Mouse (Mus musculus): ENCODE results near the gene Cradd. TPM values are rescaled to one million over a fixed set of nuclear protein-coding genes. Genes with fewer than 3 reads are reported as not detected.

Gene Cradd
- polyA plus RNA-seq, 2 experiments: 3.2 to 3.6 TPM

- no peaks in the 10 kb centered on the region for H3K27me3 ChIP-seq (ENCODE audit: control insufficient read depth, insufficient read depth, low read length)
- TF ChIP-seq EP300 (IDR thresholded peaks at IDR 0.05; ENCODE audit: low read depth) (no peak), CTCF (IDR thresholded peaks at IDR 0.05; ENCODE audit: low read depth) (no peak)
- 70% methylated on average over 9 of the region's 9 CpGs for WGBS (ENCODE audit: insufficient replicate concordance)
- no peak overlapping the region for H3K9ac ChIP-seq (replicated peaks)
- H3K9me3 ChIP-seq (ENCODE audit: control insufficient read depth, low read length): no peaks in the 10 kb centered on the region
- peaks cover 0 to 25% of the 10 kb centered on the region in 2 experiments; a peak in 3 of 4 replicates for H3K4me1 ChIP-seq (replicated peaks; ENCODE audit: control insufficient read depth in 2 of 2, insufficient read depth in 2 of 2, low read length in 1 of 2)
- H3K4me2 ChIP-seq (ENCODE audit: low read depth): no peak overlapping the region
- no peak overlapping the region for H3K27ac ChIP-seq
- H3K36me3 ChIP-seq (replicated peaks; ENCODE audit: control insufficient read depth, insufficient read depth, low read depth): no peaks in the 10 kb centered on the region
- no peak overlapping the region for H3K4me3 ChIP-seq (ENCODE audit: insufficient read depth in 1 of 2, low read depth in 2 of 2, low read length in 2 of 2)
- DNase-seq (ENCODE audit: low read depth in 3 of 3, low spot score in 3 of 3) (no peak), ATAC-seq (ENCODE audit: insufficient read depth) (no peak)
These were observed 132.7 kb downstream of the Cradd start for GRCm38 (mm10) chr10:95191151-95191655.

GRCm38 (mm10) chr10:95189550-95190211 is 134.3 kb downstream of the Cradd start:
- TF ChIP-seq EP300 (IDR thresholded peaks at IDR 0.05; ENCODE audit: low read depth) (no peak), CTCF (IDR thresholded peaks at IDR 0.05; ENCODE audit: low read depth) (no peak)
- 84% methylated on average over 16 of the region's 16 CpGs for WGBS (ENCODE audit: insufficient replicate concordance)
- Histone ChIP-seq H3K27ac (no peak overlapping the region), H3K27me3 (ENCODE audit: control insufficient read depth, insufficient read depth, low read length) (no peaks in the 10 kb centered on the region), H3K9me3 (ENCODE audit: control insufficient read depth, low read length) (no peaks in the 10 kb centered on the region), H3K4me3 (ENCODE audit: insufficient read depth in 1 of 2, low read depth in 2 of 2, low read length in 2 of 2) (no peak overlapping the region), H3K4me1 (replicated peaks; ENCODE audit: control insufficient read depth in 2 of 2, insufficient read depth in 2 of 2, low read length in 1 of 2) (peaks cover 0 to 12% of the 10 kb centered on the region in 2 experiments; a peak in 3 of 4 replicates), H3K9ac (replicated peaks) (no peak overlapping the region), H3K4me2 (ENCODE audit: low read depth) (no peak overlapping the region), H3K36me3 (replicated peaks; ENCODE audit: control insufficient read depth, insufficient read depth, low read depth) (no peaks in the 10 kb centered on the region)
- no peak for DNase-seq (ENCODE audit: low read depth in 3 of 3, low spot score in 3 of 3)
- ATAC-seq (ENCODE audit: insufficient read depth): no peak

GRCm38 (mm10) chr10:95184210-95184609 is 139.7 kb downstream of the Cradd start:
- 62% methylated on average over 5 of the region's 5 CpGs for WGBS (ENCODE audit: insufficient replicate concordance)
- Histone ChIP-seq H3K27me3 (ENCODE audit: control insufficient read depth, insufficient read depth, low read length) (no peaks in the 10 kb centered on the region), H3K9me3 (ENCODE audit: control insufficient read depth, low read length) (no peaks in the 10 kb centered on the region), H3K27ac (no peak overlapping the region), H3K4me3 (ENCODE audit: insufficient read depth in 1 of 2, low read depth in 2 of 2, low read length in 2 of 2) (no peak overlapping the region), H3K9ac (replicated peaks) (no peak overlapping the region), H3K4me1 (replicated peaks; ENCODE audit: control insufficient read depth in 2 of 2, insufficient read depth in 2 of 2, low read length in 1 of 2) (peaks cover 0 to 2% of the 10 kb centered on the region in 2 experiments; a peak in 2 of 4 replicates), H3K36me3 (replicated peaks; ENCODE audit: control insufficient read depth, insufficient read depth, low read depth) (no peaks in the 10 kb centered on the region), H3K4me2 (ENCODE audit: low read depth) (no peak overlapping the region)
- no peak for ATAC-seq (ENCODE audit: insufficient read depth)
- no peak for DNase-seq (ENCODE audit: low read depth in 3 of 3, low spot score in 3 of 3)
- TF ChIP-seq EP300 (IDR thresholded peaks at IDR 0.05; ENCODE audit: low read depth) (no peak), CTCF (IDR thresholded peaks at IDR 0.05; ENCODE audit: low read depth) (no peak)

- DNase-seq (ENCODE audit: low read depth in 3 of 3, low spot score in 3 of 3): no peak
- TF ChIP-seq CTCF (IDR thresholded peaks at IDR 0.05; ENCODE audit: low read depth) (no peak), EP300 (IDR thresholded peaks at IDR 0.05; ENCODE audit: low read depth) (no peak)
- Histone ChIP-seq H3K27ac (no peak overlapping the region), H3K4me3 (ENCODE audit: insufficient read depth in 1 of 2, low read depth in 2 of 2, low read length in 2 of 2) (no peak overlapping the region), H3K36me3 (replicated peaks; ENCODE audit: control insufficient read depth, insufficient read depth, low read depth) (no peaks in the 10 kb centered on the region), H3K4me1 (replicated peaks; ENCODE audit: control insufficient read depth in 2 of 2, insufficient read depth in 2 of 2, low read length in 1 of 2) (peaks cover 0 to 2% of the 10 kb centered on the region in 2 experiments; a peak in 2 of 4 replicates), H3K27me3 (ENCODE audit: control insufficient read depth, insufficient read depth, low read length) (no peaks in the 10 kb centered on the region), H3K9ac (replicated peaks) (no peak overlapping the region), H3K4me2 (ENCODE audit: low read depth) (no peak overlapping the region), H3K9me3 (ENCODE audit: control insufficient read depth, low read length) (no peaks in the 10 kb centered on the region)
- no peak for ATAC-seq (ENCODE audit: insufficient read depth)
- WGBS (ENCODE audit: insufficient replicate concordance): 51% methylated on average over 4 of the region's 4 CpGs
These were observed 140.9 kb downstream of the Cradd start for GRCm38 (mm10) chr10:95183051-95183450.

- ATAC-seq (ENCODE audit: insufficient read depth): no peak
- H3K9ac ChIP-seq (replicated peaks): no peak overlapping the region
- DNase-seq (ENCODE audit: low read depth in 3 of 3, low spot score in 3 of 3): no peak
- H3K36me3 ChIP-seq (replicated peaks; ENCODE audit: control insufficient read depth, insufficient read depth, low read depth): no peaks in the 10 kb centered on the region
- no peaks in the 10 kb centered on the region for H3K9me3 ChIP-seq (ENCODE audit: control insufficient read depth, low read length)
- no peak overlapping the region for H3K4me2 ChIP-seq (ENCODE audit: low read depth)
- 74% methylated on average over 4 of the region's 4 CpGs for WGBS (ENCODE audit: insufficient replicate concordance)
- H3K27me3 ChIP-seq (ENCODE audit: control insufficient read depth, insufficient read depth, low read length): no peaks in the 10 kb centered on the region
- no peak for TF ChIP-seq CTCF (IDR thresholded peaks at IDR 0.05; ENCODE audit: low read depth)
- TF ChIP-seq EP300 (IDR thresholded peaks at IDR 0.05; ENCODE audit: low read depth): no peak
- H3K4me1 ChIP-seq (replicated peaks; ENCODE audit: control insufficient read depth in 2 of 2, insufficient read depth in 2 of 2, low read length in 1 of 2): peaks cover 0 to 2% of the 10 kb centered on the region in 2 experiments; a peak in 2 of 4 replicates
- no peak overlapping the region for H3K4me3 ChIP-seq (ENCODE audit: insufficient read depth in 1 of 2, low read depth in 2 of 2, low read length in 2 of 2)
- H3K27ac ChIP-seq: no peak overlapping the region
These were observed 141.5 kb downstream of the Cradd start for GRCm38 (mm10) chr10:95182405-95182804.
